Mouse (Mus musculus): Measurements from ENCODE around the gene Rsph6a.

The Rsph6a gene

DNA sequence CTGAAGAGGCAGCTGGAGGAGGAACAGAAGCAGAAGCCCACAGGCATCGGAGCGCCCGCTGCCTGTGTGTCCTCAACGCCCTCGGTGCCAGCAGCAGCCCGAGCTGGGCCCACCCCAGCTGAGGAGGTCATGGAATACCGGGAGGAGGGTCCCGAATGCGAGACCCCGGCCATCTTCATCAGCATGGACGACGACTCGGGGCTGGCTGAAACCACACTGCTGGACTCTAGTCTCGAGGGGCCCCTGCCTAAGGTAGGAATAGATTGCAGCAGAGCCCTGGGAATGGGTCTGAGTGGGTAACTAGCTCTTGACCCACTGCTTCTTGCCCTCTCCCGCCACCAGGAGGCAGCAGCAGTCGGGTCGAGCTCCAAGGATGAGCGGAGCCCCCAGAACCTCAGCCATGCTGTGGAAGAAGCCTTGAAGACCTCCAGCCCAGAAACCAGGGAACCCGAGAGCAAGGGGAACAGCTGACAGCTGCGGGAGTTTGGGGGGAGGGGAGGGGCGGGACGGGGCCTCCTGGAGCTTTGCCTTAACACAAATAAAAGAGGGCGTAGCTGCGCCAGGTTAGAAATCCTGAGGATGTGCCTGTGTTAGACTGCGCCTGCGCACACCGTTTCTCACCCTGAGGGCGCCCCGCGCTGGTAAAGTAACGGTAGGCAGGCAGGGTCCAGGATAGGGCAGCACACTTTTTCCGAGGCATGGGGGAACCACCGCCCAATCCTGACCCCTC lies at the start of gene Rsph6a:
Rsph6a (plus strand) TSS at position 644 of the 730 bp plus-strand sequence.
- DNase-seq (ENCODE audit: low spot score in 2 of 2): no peak

DNA sequence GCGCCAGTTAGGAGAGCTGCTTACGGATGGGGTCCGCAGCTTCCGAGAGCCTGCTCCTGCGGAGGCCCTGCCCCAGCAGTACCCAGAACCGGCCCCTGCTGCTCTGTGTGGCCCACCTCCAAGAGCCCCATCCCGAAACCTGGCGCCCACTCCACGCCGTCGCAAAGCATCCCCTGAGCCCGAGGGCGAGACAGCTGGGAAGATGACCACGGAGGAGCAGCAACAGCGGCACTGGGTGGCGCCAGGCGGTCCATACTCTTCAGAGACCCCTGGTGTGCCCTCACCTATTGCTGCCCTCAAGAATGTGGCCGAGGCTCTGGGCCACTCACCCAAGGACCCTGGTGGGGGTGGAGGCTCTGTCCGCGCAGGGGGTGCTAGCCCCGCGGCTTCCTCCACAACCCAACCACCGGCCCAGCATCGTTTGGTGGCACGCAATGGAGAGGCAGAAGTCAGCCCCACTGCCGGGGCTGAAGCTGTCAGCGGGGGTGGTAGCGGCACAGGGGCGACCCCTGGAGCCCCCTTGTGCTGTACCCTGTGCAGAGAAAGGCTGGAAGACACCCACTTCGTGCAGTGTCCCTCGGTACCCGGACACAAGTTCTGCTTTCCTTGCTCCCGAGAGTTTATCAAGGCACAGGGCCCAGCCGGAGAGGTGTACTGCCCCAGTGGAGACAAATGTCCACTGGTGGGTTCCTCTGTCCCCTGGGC lies 48.9 kb upstream of the Rsph6a start:
- no peak for DNase-seq (ENCODE audit: low spot score in 2 of 2)

DNA sequence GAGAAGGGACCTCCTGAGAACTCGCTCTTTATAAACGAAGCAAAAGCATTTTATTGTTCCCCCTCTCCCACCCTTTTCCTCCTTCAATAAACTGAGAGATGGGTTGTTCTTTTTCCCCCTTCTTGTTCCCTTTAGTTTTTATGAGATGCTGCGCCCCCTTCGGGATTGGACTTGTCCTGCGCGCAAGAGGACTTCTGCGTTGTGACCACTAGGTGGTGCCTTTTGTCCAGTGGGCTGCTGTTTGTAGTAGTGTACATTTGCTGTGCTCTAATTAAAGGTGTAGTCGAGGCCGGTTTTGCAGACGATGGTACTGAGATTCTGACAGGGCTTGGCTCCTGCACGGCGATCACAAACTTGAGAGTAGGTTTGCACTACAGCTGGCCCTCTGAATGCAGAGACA lies 48.0 kb upstream of the Rsph6a start:
- DNase-seq (ENCODE audit: low spot score in 2 of 2): peak; percentile 75 to 89

DNA sequence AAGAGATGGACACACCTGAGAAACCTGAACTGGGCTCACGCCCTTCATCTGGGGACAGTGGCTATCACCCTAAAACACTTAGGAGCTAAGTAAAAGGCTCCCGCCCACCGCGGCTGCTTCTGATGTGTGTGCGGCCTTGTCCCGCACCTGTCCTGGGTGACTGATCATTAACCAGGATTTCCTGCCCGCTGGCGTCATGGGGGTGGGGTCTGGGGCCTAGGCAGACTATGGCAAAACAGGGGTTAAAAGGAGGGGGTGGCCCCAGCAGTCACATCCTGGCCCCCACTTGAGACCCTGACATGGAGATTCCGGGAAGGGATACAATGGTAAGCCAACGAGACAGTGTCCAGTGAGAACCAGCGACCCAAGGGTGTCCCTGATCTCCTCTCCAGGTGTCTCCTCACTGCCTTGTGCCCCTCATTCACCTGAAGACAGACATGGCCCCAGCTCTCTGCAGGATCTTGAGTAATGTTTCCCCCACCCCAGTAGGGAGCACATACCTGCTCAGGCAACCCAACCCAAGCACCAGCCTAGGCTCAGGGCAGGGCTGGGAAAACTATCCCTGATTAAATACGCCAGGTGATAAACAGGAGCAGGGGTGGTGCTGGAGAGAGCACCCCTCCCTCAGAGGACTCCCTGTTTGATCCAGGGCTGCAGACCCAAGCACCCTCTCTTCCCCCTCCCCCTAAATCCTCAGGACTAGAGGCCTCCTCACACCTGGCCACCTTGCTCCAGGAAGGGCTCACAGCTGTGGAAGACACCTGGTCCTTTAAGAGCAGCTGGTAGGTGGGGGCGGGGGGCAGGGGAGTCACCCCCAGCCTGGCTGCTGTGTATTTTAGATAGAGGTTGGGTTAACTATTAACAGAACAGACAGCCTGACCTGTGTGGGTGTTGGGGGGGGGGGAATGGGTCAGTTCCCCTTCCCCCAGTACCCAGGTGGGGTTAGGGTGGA lies 47.2 kb upstream of the Rsph6a start:
- no peak for DNase-seq (ENCODE audit: low spot score in 2 of 2)

DNA sequence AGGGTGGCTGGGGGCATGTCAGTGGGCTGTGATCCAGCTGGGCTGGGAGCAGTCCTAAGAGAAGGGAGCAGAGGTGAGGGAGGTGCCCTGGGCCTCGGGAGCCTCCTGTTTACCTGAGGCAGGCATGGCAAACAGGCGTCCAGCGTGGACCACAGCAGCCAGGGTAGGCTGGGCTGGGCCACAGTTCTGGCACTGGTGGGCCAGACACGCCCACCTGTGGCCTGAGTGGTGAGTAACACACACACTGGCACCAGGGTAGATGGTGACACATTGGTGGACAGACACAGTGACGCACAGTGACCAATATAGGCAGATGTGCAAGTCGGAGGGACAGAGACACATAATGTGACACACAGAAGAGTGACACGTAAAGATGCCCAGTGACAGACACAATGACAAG lies 43.9 kb upstream of the Rsph6a start:
- no peak for DNase-seq (ENCODE audit: low spot score in 2 of 2)

DNA sequence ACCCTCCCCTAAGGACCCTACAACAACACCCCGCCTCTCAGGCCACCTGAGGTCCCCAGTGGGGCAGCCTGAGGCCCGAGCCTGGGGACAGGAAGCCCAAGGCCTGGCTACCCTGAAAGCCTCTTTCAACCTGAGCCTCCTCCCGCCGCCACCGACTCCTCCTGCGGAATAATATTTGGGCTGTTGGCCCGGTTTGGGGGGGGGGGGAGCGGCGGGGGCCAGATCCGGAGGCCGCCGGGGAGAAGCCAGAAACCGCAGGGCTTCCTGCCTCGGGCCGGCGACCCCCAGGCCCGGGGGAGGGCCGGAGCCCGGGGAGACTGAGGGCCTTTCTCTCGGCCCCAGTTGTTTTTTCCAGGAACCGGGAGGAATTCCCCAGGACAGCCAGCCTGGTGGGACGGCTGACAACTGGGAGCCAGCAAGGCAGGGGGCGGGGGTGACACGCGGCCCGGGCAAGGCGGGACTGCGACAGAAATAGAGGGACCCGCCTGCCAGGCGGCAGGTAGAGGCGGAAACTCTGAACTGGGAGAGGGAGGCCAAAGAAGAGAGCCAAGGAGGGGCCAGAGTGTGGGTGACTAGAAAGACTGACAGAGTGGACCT lies 42.4 kb upstream of the Rsph6a start:
- DNase-seq (ENCODE audit: low spot score in 2 of 2): no peak

DNA sequence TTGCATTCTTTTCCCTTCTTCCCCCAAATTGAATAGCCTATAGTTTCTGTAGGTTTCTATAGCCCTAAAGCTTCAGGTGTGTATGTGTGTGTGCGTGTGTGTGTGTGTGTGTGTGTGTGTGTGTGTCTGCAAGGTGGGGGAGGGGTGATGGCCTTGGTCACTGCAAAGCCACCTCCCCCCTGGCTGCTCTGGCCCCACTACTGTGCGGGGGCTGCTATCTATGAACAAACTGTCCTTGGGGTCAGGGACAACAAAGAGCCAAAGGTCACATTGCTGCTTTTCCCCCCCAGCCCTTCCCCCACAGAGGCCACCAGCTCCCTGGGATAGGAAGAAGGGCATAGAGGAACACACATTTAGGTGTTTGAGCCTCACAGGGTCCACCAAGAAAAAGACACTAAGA lies 41.6 kb upstream of the Rsph6a start:
- DNase-seq (ENCODE audit: low spot score in 2 of 2): no peak

DNA sequence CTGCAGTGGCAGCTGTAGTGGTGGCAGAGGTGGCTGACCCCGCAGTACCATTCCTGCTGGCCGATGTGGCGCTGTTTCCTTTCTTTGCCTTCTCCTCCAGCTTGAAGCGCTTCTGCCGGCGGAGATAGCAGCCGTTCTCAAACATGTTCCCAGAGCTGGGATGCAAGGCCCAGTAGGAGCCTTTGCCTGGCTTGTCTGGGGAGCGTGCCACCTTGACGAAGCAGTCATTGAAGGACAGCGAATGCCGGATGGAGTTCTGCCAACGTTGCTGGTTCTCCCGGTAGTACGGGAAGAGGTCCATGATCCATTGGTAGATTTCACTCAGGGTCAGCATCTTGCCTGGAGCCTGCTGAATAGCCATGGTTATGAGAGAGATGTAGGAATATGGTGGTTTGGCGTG lies 40.0 kb upstream of the Rsph6a start:
- DNase-seq (ENCODE audit: low spot score in 2 of 2): no peak

DNA sequence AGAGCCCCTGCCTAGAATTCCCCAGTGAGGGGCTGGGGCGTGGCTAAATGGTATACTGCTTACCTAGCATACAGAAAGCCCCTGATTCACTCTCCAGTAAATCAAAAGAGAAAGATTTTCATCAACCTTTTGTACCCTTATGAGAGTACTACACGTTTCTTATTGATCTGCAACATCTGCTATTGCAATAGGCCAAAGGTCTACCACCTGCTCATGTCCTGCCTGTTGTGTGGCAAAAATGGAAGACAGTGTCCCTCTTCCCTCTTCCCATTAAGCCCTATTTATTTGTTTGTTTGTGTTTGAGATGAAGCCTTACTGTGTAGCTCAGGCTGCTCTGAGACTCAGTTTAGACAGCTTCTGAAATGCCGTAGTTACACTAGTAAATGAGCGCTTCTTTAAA lies 38.4 kb upstream of the Rsph6a start:
- no peak for DNase-seq (ENCODE audit: low spot score in 2 of 2)

DNA sequence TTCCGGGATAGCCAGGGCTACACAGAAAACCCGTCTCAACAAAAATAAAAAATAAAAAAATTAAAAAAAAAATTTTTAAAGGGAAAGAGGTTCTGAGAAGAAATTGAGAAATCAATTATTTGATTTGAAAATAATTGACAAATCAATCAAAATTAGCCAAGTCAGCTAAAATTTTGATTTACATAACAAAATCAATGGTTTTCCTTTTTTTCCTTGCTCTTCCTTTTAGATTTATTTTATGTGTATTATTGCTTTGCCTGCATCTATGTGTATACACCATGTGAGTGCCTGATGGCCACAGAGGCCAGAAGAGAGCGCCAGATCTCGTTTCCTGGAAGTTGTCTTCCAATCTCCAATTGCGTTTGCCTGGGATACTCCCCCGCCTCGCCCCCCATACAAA lies 36.6 kb upstream of the Rsph6a start:
- DNase-seq (ENCODE audit: low spot score in 2 of 2): no peak

DNA sequence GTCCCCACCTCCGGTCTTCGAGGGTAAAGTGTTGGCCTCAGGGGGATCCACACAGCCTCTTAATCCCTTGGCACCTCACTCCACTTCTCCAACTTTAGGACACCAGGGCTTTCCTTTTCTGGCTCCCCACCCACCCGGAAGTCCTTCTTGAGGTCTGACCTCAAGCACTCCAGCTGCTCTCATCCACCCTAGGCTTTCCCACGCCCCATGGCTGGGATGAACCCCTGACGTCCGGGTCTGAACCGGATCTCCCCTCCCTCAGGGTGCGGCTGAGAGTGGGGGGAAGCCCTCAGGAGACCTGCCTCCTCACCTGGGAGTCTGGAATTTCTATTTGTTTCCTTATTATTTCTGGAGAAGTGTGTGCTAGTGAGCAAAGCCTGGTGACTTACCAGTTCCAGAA lies 33.4 kb upstream of the Rsph6a start:
- no peak for DNase-seq (ENCODE audit: low spot score in 2 of 2)

DNA sequence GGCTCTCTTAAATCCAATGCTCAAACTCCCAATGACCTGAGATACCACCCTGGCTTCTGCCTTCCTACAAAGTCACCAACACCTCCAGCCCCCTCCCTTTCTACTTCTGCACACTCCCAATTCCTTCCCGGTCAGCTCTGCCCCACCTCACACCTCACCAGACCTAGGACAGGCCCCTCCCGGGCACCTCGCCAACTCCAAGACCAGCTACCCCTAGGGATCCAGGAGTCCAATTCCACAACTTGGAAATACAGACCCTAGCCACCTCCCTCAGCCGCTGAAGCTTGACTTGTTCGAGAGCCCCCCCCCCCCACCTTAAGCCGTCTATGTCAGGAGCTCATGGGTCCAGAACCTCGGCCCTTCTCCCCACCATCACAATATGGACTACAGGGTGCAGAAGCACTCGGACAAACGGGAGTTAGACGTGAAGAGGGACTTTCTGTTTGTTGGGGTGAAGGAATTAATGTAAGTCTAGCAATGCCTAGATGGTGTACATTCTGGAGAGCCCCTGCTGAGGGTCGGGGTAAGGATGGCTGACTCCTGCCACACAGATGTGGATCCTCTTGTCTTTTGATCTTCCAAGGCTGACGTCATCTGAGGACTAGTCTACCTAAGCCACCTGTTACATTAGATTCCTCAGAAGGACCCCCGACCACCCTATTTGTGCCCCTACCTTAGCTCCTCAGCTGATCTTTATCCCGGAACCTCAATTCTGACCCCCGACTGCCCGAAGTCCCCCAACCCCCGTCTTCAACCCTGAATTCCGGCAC lies 32.1 kb upstream of the Rsph6a start:
- no peak for DNase-seq (ENCODE audit: low spot score in 2 of 2)

DNA sequence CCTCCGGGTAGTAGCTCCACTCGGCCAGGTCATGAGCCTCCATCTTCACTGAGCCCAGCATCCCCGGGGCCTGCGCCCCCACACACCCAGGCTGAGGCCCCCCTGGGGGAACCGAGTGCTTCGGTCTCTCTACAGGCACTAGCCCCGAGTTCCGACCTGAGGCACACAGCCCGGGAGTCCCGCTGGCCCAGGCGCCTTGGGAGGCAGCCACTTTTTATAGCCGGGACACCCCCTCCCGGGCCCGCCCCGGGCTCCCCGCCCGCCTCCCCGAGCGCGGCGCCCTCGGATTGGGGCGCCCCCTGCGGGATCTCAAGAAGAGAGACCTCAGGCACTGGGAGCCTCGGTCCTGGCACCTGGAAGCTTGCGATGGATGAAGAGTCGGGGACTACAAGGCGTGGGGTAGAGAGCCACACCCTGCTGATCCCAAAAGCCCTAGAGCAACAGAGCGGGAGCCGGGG lies 31.1 kb upstream of the Rsph6a start, which contains the start of gene Foxa3:
Foxa3 (minus strand) TSS at position 182 of the 458 bp plus-strand sequence.
- peak in 1 of 2 experiments; percentile 48 for DNase-seq (ENCODE audit: low spot score in 2 of 2)

DNA sequence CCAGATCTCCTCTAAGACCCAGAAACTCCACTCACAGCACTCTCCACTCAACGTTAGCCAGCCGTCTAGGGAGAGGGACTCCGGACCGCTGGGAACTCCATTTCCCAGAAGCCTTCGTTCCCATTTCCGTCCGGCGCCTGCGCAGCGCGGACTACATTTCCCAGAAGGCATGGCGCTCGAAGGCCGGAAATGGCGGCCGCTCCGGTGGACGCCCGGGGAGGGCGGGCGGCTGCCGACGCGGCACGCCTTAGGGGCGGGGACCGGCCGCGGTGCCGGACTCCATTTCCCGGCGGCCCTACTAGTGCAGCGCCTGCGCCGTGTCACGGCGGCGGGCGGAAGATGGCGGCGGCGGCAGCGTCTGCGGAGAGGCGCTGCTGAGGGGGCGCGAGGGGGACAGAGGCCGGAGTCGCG lies 30.4 kb upstream of the Rsph6a start, which contains the start of gene Sympk:
Sympk (plus strand) TSS at position 282 of the 411 bp plus-strand sequence.
- DNase-seq (ENCODE audit: low spot score in 2 of 2): peak; percentile 95 to 96

DNA sequence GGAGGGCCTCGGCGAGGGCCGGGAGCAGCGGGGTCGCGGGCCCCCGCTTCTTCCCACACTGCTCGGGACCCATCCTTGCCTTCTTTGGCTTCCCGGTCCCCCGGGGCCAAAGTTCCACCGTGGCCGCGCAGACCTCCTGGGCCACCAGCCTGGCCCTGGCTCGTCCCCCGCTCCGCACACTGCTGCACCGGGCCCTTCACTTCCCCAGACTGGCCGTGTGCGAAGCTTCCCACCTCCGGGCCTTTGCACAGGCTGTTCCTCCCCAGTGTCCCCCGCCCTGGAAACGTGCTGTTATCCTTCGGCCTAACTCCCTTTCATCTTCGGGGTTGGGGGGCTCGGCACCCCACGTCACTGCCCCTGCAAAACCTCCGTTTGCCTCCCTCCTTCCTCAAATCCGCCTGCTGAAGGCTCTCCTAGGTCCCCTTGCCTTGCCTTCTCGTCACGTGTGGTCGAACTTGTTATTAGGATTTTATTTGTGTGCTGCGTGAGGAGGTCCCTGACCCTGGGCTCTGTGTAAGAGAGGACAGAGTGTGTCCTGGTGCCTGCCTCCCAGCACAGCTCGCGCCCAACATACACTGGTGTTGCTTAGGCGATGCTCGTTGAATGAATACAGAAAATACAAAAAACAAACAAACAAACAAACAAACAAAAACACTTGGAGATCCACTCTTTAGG lies 29.8 kb upstream of the Rsph6a start:
- no peak for DNase-seq (ENCODE audit: low spot score in 2 of 2)

DNA sequence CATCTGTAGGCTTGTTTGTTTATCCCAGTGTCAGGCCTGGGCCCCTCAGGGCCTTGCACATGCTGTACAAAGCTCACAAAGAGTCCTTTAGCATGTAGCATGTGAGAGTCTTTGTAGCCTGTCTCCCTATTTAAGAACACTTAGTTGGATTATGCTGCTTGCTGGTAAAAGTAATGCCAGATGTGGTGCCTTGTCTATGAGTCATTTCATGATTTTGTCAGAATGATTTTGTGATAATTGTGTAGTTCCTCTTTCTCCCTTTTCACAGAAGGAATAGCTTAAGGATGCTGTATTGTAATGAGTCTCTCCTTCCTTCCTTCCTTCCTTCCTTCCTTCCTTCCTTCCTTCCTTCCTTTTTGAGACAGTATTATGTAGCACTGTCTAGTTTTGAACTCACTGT lies 26.4 kb upstream of the Rsph6a start:
- no peak for DNase-seq (ENCODE audit: low spot score in 2 of 2)

DNA sequence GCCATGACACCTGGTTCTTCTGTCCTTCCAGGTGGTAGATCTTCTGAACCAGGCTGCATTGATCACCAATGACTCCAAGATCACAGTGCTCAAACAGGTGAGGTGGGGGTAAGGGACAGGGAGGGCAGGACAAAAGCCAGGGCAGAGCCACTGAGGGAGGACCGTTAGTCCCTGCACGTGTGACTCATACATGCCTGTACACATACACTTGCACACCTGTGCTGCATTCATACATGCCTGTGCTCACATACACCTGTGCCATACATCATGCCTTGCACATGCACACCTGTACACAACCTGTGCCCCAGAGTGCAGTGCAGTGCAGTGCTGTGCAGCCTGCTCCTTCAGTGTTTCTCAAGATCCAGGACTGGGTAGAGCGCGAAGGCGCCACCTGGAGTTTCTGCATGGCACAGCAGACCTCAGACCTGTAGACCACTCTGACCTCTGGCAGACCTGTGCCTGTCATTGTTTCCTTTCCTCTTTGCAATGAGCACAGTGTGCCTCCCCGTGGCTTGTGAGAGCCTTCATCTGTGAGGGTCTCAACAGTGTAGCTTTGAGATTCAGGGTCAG lies 25.3 kb upstream of the Rsph6a start:
- DNase-seq (ENCODE audit: low spot score in 2 of 2): no peak

DNA sequence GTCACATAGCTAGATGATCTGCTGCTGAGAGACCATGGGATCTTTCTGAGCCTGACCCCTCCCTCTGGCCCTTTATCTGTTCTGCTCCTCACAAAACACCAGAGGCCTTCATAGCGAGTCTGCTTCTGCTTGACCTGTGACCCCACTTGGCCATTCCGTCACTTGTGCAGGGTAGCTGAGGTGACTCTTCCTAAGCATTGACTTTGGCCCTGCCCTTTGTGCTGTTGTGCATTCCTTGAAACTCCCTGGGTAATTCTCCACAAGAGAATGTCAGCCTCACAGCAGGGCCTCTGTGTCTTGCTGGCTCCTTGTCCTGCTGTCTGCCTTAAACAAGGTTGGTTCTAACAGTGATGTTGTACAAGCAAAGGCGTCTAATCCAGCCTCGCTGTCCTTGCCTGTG lies 22.8 kb upstream of the Rsph6a start:
- DNase-seq (ENCODE audit: low spot score in 2 of 2): no peak

DNA sequence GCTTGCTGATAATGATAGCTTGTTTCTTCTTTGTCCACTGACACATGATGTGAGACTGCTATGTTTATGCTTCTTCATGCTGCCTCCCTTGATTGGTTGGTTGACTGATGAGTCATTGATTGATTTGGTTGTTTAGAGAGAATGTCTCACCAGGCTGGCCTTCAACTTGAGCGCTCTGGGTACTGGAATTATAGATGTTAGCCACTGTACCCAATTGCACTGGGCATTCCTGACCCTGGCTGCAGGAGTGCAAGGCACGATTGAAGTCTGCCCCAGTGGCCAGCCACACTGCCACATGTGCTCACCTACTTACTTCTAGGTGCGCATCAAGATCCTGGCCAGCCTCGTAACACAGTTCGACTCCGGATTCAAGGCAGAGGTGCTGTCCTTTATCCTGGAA lies 9.9 kb upstream of the Rsph6a start:
- DNase-seq (ENCODE audit: low spot score in 2 of 2): no peak
